Mouse (Mus musculus): ENCODE measurements at regions not wholly inside any gene's neighbourhood (a gene's known extent, or its start where the extent isn't known, plus 50 kb on each side); places are given as distances from the start of the nearest gene placed in this dataset.
A peak's percentile ranks its signal among the peaks of the same experiment; 100 is the strongest.

GRCm38 (mm10) chr2:45514290-45515180, 397.3 kb upstream of the Zeb2 start:
- H3K9me3 ChIP-seq (ENCODE audit: control insufficient read depth, low read length) = no peaks in the 10 kb centered on the region
- H3K36me3 ChIP-seq (ENCODE audit: control insufficient read depth, insufficient read depth, low read length) = no peaks in the 10 kb centered on the region
- no peak for ATAC-seq (ENCODE audit: low FRiP score, low read depth)
- H3K27ac ChIP-seq (replicated peaks; ENCODE audit: low read depth, low read length) = no peak overlapping the region
- peak; percentile 50 for DNase-seq (ENCODE audit: low spot score)
- 0 out of 2 replicates have a peak, but pooled peaks cover 2% of the 10 kb centered on the region for H3K4me1 ChIP-seq (ENCODE audit: control insufficient read depth, insufficient read depth, low read length)
- no peaks in the 10 kb centered on the region for H3K27me3 ChIP-seq (ENCODE audit: control insufficient read depth, insufficient read depth, low read length)
- no peak overlapping the region for H3K4me3 ChIP-seq (replicated peaks; ENCODE audit: low read length)
- no peak for TF ChIP-seq POLR2A (IDR thresholded peaks at IDR 0.05; ENCODE audit: borderline replicate concordance, extremely low read depth, insufficient read depth, insufficient read length)
- no peak overlapping the region for H3K9ac ChIP-seq (ENCODE audit: low read depth, low read length, severe bottlenecking)
- WGBS = 48% methylated on average over 4 of the region's 4 CpGs
- H3K4me2 ChIP-seq (replicated peaks; ENCODE audit: low read depth, low read length, severe bottlenecking) = no peak overlapping the region

GRCm38 (mm10) chr2:45512852-45513251, 395.7 kb upstream of the Zeb2 start:
- H3K4me1 ChIP-seq (ENCODE audit: control insufficient read depth, insufficient read depth, low read length) = 0 out of 2 replicates have a peak, but pooled peaks cover 2% of the 10 kb centered on the region
- ATAC-seq (ENCODE audit: low FRiP score, low read depth) (no peak), DNase-seq (ENCODE audit: low spot score) (no peak)
- no peak overlapping the region for H3K27ac ChIP-seq (replicated peaks; ENCODE audit: low read depth, low read length)
- no peak overlapping the region for H3K9ac ChIP-seq (ENCODE audit: low read depth, low read length, severe bottlenecking)
- H3K27me3 ChIP-seq (ENCODE audit: control insufficient read depth, insufficient read depth, low read length) = no peaks in the 10 kb centered on the region
- no peak overlapping the region for H3K4me3 ChIP-seq (replicated peaks; ENCODE audit: low read length)
- no peaks in the 10 kb centered on the region for H3K9me3 ChIP-seq (ENCODE audit: control insufficient read depth, low read length)
- TF ChIP-seq POLR2A (IDR thresholded peaks at IDR 0.05; ENCODE audit: borderline replicate concordance, extremely low read depth, insufficient read depth, insufficient read length) = no peak
- H3K4me2 ChIP-seq (replicated peaks; ENCODE audit: low read depth, low read length, severe bottlenecking) = no peak overlapping the region
- H3K36me3 ChIP-seq (ENCODE audit: control insufficient read depth, insufficient read depth, low read length) = no peaks in the 10 kb centered on the region

DNA sequence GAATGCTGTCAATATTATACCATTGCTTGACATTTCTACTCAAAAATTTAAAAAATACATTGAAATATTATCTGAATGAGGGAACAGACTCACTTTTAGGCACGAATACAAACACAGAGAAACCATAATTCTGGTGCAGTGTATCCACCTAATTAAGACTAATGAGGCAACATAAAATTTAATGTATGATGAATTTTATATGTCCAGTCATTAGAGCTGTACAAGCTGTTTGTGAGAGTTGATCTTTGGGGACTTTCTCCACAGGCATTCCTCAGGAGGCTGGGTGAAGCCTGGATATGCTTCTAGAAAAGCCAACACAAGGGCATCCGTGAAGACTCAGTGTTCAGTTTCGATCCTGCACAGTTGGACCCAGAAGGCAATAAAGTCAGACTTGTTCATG, 394.6 kb upstream of the Zeb2 start:
- H3K36me3 ChIP-seq (ENCODE audit: control insufficient read depth, insufficient read depth, low read length) = no peaks in the 10 kb centered on the region
- ATAC-seq (ENCODE audit: low FRiP score, low read depth) (no peak), DNase-seq (ENCODE audit: low spot score) (no peak)
- H3K27me3 ChIP-seq (ENCODE audit: control insufficient read depth, insufficient read depth, low read length) = no peaks in the 10 kb centered on the region
- no peaks in the 10 kb centered on the region for H3K9me3 ChIP-seq (ENCODE audit: control insufficient read depth, low read length)
- TF ChIP-seq POLR2A (IDR thresholded peaks at IDR 0.05; ENCODE audit: borderline replicate concordance, extremely low read depth, insufficient read depth, insufficient read length) = no peak
- H3K4me1 ChIP-seq (ENCODE audit: control insufficient read depth, insufficient read depth, low read length) = 0 out of 2 replicates have a peak, but pooled peaks cover 2% of the 10 kb centered on the region
- H3K4me3 ChIP-seq (replicated peaks; ENCODE audit: low read length) = no peak overlapping the region
- H3K9ac ChIP-seq (ENCODE audit: low read depth, low read length, severe bottlenecking) = no peak overlapping the region
- no peak overlapping the region for H3K4me2 ChIP-seq (replicated peaks; ENCODE audit: low read depth, low read length, severe bottlenecking)
- WGBS = 49% methylated on average over 3 of the region's 3 CpGs
- no peak overlapping the region for H3K27ac ChIP-seq (replicated peaks; ENCODE audit: low read depth, low read length)

- Histone ChIP-seq H3K36me3 (ENCODE audit: control insufficient read depth, insufficient read depth, low read length) (no peaks in the 10 kb centered on the region), H3K4me3 (replicated peaks; ENCODE audit: low read length) (no peak overlapping the region), H3K9ac (ENCODE audit: low read depth, low read length, severe bottlenecking) (no peak overlapping the region), H3K9me3 (ENCODE audit: control insufficient read depth, low read length) (no peaks in the 10 kb centered on the region), H3K4me2 (replicated peaks; ENCODE audit: low read depth, low read length, severe bottlenecking) (no peak overlapping the region), H3K27me3 (ENCODE audit: control insufficient read depth, insufficient read depth, low read length) (no peaks in the 10 kb centered on the region), H3K27ac (replicated peaks; ENCODE audit: low read depth, low read length) (no peak overlapping the region), H3K4me1 (ENCODE audit: control insufficient read depth, insufficient read depth, low read length) (no peaks in the 10 kb centered on the region)
- ATAC-seq (ENCODE audit: low FRiP score, low read depth) (no peak), DNase-seq (ENCODE audit: low spot score) (no peak)
- no peak for TF ChIP-seq POLR2A (IDR thresholded peaks at IDR 0.05; ENCODE audit: borderline replicate concordance, extremely low read depth, insufficient read depth, insufficient read length)
- 87% methylated on average over 4 of the region's 4 CpGs for WGBS
These were observed 387.3 kb upstream of the Zeb2 start for GRCm38 (mm10) chr2:45504468-45504867.

- 78% methylated on average over 2 of the region's 2 CpGs for WGBS
- no peak overlapping the region for H3K27ac ChIP-seq (replicated peaks; ENCODE audit: low read depth, low read length)
- no peak for DNase-seq (ENCODE audit: low spot score)
- no peaks in the 10 kb centered on the region for H3K36me3 ChIP-seq (ENCODE audit: control insufficient read depth, insufficient read depth, low read length)
- no peaks in the 10 kb centered on the region for H3K27me3 ChIP-seq (ENCODE audit: control insufficient read depth, insufficient read depth, low read length)
- no peak overlapping the region for H3K9ac ChIP-seq (ENCODE audit: low read depth, low read length, severe bottlenecking)
- H3K4me3 ChIP-seq (replicated peaks; ENCODE audit: low read length) = no peak overlapping the region
- no peaks in the 10 kb centered on the region for H3K9me3 ChIP-seq (ENCODE audit: control insufficient read depth, low read length)
- TF ChIP-seq POLR2A (IDR thresholded peaks at IDR 0.05; ENCODE audit: borderline replicate concordance, extremely low read depth, insufficient read depth, insufficient read length) = no peak
- no peak for ATAC-seq (ENCODE audit: low FRiP score, low read depth)
- H3K4me1 ChIP-seq (ENCODE audit: control insufficient read depth, insufficient read depth, low read length) = no peaks in the 10 kb centered on the region
- no peak overlapping the region for H3K4me2 ChIP-seq (replicated peaks; ENCODE audit: low read depth, low read length, severe bottlenecking)
These were observed 376.5 kb upstream of the Zeb2 start for GRCm38 (mm10) chr2:45493656-45494055.

Data from limb, embryonic 14.5 days (tissue).